Mouse (Mus musculus) 3134 (cell line): ENCODE results near the gene Slc9a3r2.

ENCODE experiments used
- DNase-seq: peaks from one replicate; pipeline ENCODE4 v3.0.0-alpha.2; 2011; ENCODE audit warnings: low spot score; ENCODE audit not compliant: insufficient read length; ENCODE audit errors: extremely low read depth

Gene Slc9a3r2

DNA sequence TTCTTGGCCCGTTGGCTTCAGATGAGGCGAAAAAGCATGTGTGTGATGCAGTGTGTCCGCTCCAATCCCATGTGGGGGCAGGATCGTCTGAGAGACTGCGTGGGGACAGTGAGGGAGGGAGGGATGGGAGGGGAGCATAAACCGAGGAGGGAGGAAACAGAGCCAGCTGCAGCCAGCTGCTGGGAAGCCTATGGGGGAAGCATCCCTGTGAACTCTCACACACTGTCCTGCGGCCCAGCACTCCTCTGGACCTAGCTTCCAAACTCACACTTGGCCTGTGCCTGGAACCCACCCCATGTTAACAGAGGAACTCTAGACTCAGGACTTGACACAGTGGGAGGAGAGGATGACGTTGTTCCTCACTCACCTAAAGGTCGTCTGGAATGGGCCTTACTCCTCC is 11.3 kb downstream of the Slc9a3r2 start:
- no peak for DNase-seq

DNA sequence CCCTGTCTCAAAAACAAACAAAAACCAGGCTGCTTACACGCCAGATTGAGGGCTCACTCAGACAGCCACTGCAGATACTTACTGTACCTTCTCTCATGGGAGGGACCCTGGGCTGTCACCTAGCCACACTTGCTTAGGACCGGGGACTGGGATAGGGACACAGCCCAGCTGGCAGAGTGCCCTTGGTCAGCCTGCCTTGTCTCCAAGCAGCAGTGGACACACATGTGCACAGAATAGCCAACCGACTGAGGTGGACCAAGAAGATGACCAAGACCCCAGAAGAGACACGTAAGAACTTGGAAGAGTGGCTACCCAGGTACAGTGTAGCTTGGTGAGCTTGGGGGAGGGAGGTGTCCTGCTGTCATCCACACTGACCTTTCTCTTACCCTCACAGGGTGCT is 11.9 kb downstream of the Slc9a3r2 start:
- DNase-seq, result no peak

- no peak for DNase-seq
Observed at GRCm38 (mm10) chr17:24636781-24637481, 13.2 kb downstream of the Slc9a3r2 start.

- DNase-seq, result no peak
Observed at GRCm38 (mm10) chr17:24635694-24636093, 14.4 kb downstream of the Slc9a3r2 start.

- DNase-seq, result no peak
Observed at GRCm38 (mm10) chr17:24635024-24635423, 15.1 kb downstream of the Slc9a3r2 start.

GRCm38 (mm10) chr17:24633831-24634230 is 16.3 kb downstream of the Slc9a3r2 start:
- no peak for DNase-seq

DNA sequence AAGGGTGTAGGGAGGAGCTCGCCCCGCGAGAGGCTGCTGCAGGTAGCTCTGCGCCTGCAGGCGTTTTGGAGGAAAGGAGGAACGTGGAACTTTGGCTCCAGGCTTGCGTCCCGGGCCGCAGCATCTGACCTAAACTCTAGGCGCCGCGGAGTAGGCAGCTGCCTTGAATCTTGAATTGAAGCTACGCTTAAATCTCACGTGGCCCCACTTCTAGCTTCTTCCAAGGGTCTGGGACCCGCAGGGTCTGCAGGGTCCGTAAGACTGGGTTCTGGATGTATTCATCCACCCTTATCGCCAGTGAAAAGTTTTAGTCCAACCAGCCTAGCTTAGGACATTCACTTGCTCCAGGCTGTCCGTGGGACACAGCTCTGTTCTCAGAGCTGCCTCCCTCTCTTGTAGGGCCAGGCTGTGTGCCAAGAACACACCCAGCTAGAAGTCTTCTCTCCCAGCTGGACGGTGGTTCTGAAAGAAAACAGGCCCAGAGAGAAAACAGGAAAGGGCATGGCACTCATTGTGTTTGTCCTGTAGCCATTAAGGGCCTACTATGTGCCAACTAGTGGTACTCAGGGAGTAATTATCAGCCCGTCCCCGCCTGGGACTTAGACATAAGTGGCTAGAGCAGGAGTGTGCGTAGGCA is 17.2 kb downstream of the Slc9a3r2 start:
- no peak for DNase-seq

DNA sequence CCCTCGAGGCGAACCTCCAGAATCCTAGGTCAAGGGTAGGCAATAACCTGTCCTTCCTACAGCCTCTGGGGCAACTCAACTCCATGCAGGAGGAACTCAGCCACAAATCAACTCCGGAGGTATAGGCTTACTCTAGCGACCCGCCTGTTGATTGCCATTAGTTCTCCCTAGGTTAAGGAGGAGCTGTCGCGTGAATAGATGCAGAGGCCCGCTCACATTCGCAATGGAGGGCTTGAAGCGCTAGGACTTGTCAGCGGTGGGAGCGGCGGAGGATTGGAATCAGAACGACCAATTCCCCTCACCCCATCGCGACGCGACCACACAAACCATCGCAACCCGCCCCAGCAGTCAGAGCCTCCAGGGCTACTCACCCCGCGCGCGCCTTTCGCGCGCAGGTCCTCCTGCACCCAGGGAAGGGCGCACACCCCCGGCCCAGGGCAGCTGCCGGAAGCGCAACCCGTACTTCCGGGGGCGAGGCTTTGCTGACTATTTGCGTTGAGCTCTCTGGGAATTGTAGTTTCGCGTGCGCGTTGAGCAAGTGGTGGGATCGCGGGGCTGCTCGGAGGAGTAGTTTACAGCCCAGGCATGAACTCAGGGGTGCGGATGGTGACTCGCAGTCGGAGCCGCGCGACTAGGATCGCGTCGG is 17.8 kb downstream of the Slc9a3r2 start, which contains the start of the genes Tsc2 and Nthl1:
Gene Tsc2 (minus strand): TSS at position 464 of the 646 bp plus-strand sequence.
Gene Nthl1 (plus strand): TSS at position 514 of the 646 bp plus-strand sequence.
- peak; percentile 90 for DNase-seq

DNA sequence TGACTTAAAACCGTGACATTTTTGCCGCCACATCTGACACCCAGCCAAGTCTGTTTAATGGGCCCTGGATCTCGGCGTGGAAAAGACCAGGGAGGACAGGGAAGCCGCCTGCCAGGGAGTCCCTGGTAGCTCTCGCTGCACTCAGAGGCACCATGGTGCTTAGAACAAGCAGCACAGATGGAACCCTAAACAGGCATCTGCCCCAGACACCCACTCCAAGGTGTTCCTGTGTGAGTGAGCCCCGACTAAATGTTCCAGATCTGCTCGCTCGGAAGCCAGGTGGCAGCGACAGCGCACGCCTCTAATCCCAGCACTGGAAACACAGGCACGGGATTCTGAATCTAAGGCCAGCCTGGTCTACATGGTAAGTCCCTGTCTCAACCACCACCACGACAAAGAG is 20.1 kb downstream of the Slc9a3r2 start:
- DNase-seq, result no peak

- no peak for DNase-seq
Observed at GRCm38 (mm10) chr17:24628646-24629045, 21.5 kb downstream of the Slc9a3r2 start.

DNA sequence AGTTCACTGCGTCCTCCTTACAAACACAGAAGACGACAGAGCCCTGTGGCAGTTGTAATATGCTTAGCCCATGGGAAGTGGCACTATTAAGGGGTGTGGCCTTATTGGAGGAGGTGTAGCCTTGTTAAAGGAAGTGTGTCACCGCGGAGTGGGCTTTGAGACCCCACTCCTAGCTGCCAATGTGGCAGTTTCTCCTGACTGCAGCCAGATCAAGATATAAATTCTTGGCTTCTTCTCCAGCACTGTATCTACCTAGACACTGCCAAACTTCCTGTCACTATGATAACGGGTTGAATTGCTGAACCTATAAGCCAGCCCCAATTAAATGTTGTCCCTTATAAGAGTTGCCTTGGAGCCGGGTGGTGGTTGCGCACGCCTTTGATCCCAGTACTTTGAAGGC is 24.7 kb downstream of the Slc9a3r2 start:
- no peak for DNase-seq

GRCm38 (mm10) chr17:24617561-24618194 is 32.4 kb downstream of the Slc9a3r2 start:
- peak; percentile 59 for DNase-seq

DNA sequence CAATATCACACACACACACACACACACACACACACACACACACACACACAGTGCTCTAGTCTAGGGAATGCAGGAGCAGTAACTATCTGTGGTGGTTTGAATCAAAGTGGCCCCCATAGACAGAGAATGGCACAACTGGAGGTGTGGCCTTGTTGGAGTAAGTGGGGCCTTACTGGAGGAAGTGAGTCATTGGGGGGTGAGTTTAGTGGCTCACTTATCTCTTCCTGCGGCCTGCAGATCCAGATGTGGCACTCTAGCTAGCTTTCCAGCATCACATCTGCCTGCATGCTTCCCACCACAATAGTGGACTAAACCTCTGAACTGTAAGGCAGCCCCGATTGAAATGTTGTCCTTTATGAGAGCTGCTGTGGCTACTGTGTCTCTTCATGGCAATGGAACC is 39.4 kb downstream of the Slc9a3r2 start:
- no peak for DNase-seq

DNA sequence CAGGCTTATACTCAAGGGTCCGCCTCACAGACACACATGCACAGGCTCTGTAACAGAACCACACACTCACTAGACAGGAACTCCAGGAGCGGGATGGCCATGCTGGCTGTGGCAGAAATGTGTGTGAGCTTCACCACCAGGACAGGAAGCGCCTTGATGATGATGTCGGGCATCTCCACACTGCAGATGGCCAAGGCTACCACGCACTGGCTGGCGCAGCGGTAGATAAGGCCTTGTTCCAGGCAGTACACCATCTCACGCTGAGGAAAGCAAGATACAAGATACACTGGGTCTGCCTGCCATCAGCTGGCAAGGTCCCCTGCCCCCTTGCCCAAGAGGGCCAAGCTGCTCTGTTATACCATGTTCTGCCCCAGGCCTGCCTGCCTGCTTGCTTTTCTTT is 41.3 kb downstream of the Slc9a3r2 start:
- no peak for DNase-seq

DNA sequence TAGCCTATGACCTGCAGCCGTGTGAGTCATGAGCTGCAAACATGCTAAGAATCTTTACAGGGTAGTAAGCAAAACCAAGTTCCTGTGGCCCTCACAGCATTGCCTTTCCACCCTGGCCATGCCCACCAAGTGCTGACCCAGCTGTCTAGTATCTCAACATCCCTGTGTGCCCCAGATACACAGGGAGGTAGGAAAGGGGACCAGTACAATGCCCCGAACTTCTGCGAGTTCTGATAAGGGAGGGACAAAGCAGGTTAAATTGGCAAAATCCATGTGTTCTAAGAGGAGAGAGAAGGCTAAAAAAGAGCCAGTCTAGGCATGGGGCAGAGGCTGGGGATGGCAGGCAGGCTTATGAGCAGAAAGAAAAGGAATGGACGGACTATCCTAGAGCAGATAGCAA is 41.8 kb downstream of the Slc9a3r2 start:
- no peak for DNase-seq

DNA sequence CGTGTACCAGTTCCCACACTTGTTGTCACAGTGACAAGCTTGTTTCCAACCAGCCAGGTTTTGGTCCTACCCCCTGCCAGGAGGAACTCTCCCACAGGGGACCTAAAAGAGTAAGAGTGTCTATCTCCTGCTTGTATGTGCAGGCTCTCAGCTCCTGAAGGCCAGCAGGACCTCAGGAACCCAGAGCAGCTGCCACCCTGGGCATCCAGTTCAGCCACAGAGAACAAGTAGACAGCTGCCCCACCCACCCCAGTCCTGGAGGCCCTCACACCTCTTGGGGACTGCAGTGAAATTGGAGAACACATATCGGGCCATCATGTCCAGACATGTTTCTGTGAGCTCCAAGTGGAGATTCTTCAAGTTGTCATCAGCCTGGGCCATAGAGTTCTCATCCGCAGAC is 45.6 kb downstream of the Slc9a3r2 start:
- no peak for DNase-seq

GRCm38 (mm10) chr17:24603961-24604360 is 46.2 kb downstream of the Slc9a3r2 start:
- DNase-seq, result no peak

GRCm38 (mm10) chr17:24600502-24600901 is 49.6 kb downstream of the Slc9a3r2 start:
- no peak for DNase-seq

DNA sequence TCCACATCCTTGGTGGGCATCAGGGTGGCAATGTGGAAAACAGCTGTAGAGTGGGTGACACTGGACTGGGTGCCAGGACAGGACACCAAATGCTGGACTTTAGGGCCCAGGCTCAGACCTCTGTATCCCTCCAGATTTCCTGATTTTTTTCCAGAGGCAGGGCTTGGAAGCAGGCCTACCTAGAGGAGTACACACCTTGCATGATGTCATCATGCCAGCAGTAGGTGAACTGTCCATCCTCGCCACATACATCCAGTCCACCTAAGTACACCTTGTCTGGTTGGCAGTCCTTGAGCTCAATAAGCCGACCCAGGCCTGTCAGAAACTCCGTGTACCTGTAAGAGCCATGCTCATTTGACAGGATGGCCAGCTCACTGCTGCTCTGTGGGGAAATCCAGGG is 52.1 kb downstream of the Slc9a3r2 start:
- no peak for DNase-seq

DNA sequence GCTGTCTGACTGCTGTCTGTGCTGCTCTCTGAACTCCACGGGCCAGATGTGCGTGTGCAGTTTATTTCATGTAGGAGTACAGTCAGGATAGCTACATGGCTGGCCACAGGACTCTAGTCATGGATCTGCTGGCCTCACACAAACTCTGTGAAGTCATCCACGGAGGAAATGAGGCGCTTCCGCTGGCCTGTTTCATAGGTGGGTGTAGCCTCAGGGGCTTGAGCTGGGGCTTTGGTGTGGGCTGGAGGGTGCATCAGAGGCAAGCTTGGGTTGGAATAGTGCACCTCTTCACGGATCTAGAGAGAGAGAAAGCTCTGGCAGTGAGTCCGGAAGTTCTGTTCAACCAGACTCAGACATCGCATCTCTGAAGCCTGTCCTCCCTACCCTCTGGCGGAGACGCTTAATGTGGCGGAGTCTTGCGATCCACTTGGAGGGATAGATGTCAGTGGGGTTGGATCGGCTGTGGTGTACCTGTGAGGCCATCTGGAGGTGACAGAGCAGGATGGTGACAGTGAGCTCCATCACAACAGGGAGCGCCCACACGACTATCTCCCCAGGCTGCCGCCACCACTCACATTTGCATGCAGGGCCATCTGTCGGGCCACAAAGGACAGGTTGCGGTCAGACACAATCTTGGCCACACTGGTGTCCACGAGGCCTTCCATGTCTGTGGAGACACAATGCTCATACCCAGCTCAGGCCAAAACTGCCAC is 53.5 kb downstream of the Slc9a3r2 start:
- DNase-seq, result no peak

DNA sequence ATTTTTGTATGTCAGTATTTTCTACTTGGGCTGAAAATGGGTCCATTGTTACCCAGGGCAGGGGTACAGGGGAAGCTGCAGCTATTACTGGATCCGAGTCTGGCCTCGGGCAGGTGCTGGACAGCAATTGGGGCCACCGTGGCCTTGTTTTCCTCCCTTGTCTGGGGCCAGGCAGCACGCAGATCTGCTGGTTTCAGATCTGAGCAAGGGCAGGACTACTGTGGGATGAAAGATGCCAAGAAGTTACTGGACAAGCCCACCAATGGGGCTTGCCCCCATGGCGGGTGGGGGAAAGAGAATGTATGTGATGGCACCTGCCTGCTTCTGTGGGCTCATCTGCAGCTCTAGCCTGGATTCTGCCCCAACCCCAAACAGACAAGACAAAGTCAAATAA is 54.1 kb downstream of the Slc9a3r2 start:
- DNase-seq, result no peak
